Mouse (Mus musculus) CH12.LX (cell line): Measurements from ENCODE around the gene Fopnl.

Source experiments
- E2F4 ChIP-seq: IDR thresholded peaks from 2 replicates; pipeline ENCODE4 v1.6.1; 2011; ENCODE audit warnings: low read depth, low read length, improper control_type of control experiment; ENCODE audit not compliant: insufficient replicate concordance
- EP300 ChIP-seq: IDR thresholded peaks from 2 replicates; pipeline ENCODE4 v1.6.1; 2011; ENCODE audit warnings: low read length, improper control_type of control experiment
- POLR2A ChIP-seq: IDR thresholded peaks from 2 replicates; pipeline ENCODE4 v1.6.1; 2011; ENCODE audit warnings: low read depth, mild to moderate bottlenecking, improper control_type of control experiment, low read length

- no peak for TF ChIP-seq EP300
- TF ChIP-seq E2F4: no peak
- no peak for TF ChIP-seq POLR2A
These were observed 64.3 kb downstream of the Fopnl start for GRCm38 (mm10) chr16:14252877-14253276.
